Mouse (Mus musculus) bone marrow macrophage, adult 2 months (primary cell): ENCODE results near the gene Foxk1.

ENCODE experiments used
- CTCF ChIP-seq: IDR thresholded peaks from 2 replicates; pipeline ENCODE4 v1.5.1; 2012; ENCODE audit warnings: low read depth, mild to moderate bottlenecking, low read length, moderate library complexity
- POLR2A ChIP-seq: IDR thresholded peaks from 2 replicates; pipeline ENCODE4 v1.6.1; 2012; ENCODE audit warnings: mild to moderate bottlenecking, low read depth, low read length, borderline replicate concordance

- TF ChIP-seq POLR2A (no peak), CTCF (no peak)
Observed at GRCm38 (mm10) chr5:142413723-142414445, 12.6 kb downstream of the Foxk1 start.
